Mouse (Mus musculus) natural killer cell, adult 2 months (primary cell): Measurements from ENCODE around the gene Irf2bpl.

Experiments
- DNase-seq, 2 experiments: peaks; one replicate each; pipeline ENCODE4 v3.0.0; 2022; ENCODE audit warnings: low spot score in 2 of 2

The Irf2bpl gene

DNA sequence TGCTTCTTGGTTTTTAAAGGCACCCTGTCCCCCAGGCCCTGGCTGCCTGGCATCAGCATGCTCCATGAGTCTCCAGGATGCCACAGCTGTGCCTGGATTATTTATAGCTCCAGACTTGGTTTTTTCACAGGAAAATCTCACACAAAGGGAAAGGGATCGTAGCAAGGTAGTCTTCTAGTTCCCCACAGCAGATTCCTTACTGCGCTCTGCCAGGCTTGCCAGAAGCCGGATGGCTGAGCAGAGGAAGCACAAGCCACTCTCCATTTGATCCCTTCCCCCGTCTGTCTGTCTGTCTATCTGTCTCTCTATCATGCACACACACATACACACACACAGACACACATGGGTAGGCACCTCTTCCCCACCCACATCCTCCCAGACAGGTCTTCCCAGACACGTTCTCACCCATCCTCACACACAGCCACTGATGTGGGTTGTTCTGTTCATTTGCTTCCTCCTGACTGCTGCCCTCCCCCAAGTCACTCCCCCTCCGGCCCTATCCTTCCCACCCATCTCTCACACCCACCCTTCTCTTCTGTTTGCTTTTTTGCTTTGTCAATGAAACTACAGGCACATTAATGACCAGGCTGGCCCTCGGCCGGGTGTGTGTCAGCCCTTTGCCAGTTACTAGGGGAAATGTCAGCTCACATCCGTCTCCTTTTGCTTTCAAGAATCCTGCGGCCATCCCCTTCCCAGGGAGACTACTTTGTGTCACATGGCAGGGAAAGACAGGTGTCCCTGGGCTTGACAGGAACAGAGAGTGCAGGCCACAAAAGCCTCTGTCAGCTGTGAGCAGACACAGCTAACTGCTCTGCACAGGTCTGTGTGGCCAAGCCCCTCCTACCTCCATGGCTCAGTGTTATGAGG lies 24.4 kb downstream of the Irf2bpl start:
- peak; percentile 61 to 68 for DNase-seq

GRCm38 (mm10) chr12:86858983-86859872 lies 25.4 kb downstream of the Irf2bpl start:
- peak in 1 of 2 experiments; percentile 33 for DNase-seq

- DNase-seq = no peak
Observed at GRCm38 (mm10) chr12:86858498-86858897, 26.1 kb downstream of the Irf2bpl start.

- DNase-seq = no peak
Observed at GRCm38 (mm10) chr12:86857290-86857689, 27.3 kb downstream of the Irf2bpl start.

GRCm38 (mm10) chr12:86855670-86856069 lies 28.9 kb downstream of the Irf2bpl start:
- DNase-seq = no peak

DNA sequence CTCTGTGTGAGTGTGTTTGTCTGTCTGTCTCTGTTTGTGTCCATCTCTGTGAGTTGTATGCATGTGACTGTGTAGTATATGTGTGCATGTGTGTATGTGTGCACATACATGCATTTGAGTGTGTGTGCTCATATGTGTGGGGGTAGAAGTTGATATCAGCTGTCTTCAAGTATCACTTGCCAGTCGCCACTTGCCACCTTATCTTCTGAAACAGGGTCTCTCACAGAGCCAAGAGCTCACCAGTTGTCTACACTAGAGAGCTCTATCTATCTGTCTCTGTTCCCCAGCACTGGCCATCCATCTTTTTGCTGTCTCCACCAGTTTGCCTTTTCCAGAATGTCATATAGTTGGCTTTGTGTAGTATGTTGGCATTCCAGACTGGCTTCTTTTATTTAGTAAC lies 31.1 kb downstream of the Irf2bpl start:
- DNase-seq = no peak

DNA sequence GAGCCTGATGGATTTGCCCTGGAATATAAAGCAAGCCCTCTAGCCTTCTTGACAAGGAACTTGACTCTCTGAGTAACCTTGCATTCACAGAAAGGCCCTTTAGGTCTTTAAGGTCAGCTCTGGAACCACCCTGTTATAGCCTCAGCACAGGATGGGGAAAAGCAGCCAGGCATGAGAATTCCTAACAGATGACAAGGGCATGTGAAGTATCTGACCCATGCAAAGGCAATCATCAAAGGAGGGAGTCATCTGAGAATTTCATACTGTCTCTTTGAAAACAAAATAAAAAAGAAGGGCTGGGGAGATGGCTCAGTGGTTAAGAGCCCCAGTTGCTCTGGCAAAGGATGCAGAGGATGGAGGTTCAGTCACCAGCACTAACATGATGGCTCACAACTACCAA lies 33.3 kb downstream of the Irf2bpl start:
- DNase-seq = no peak

GRCm38 (mm10) chr12:86850746-86851145 lies 33.9 kb downstream of the Irf2bpl start:
- DNase-seq = no peak

GRCm38 (mm10) chr12:86849945-86850626 lies 34.5 kb downstream of the Irf2bpl start:
- DNase-seq = no peak

GRCm38 (mm10) chr12:86842866-86843459 lies 41.6 kb downstream of the Irf2bpl start:
- DNase-seq = peak in 1 of 2 experiments; percentile 12

DNA sequence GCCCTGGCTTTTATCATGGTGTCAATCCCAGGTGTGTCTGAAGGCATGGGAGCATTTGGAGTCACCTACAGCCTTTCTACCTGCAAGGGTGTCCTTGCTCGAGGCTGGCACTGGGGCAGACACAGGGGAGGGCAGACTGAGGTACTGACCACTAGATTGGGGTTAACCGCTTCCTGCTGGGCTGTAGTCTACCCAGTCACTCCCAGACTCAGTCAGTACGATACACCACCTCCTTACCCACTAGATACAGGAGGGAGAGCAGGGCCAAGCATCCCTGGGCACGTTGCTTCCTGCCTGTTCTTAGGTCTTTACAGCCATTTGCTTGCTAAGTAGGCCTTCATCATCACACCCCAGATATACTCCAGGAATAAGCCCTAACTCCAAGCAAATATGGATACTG lies 44.1 kb downstream of the Irf2bpl start:
- peak; percentile 51 to 72 for DNase-seq

- DNase-seq = no peak
Observed at GRCm38 (mm10) chr12:86838181-86838580, 46.4 kb downstream of the Irf2bpl start.

GRCm38 (mm10) chr12:86836431-86837047 lies 48.1 kb downstream of the Irf2bpl start:
- DNase-seq = peak; percentile 94 to 96

DNA sequence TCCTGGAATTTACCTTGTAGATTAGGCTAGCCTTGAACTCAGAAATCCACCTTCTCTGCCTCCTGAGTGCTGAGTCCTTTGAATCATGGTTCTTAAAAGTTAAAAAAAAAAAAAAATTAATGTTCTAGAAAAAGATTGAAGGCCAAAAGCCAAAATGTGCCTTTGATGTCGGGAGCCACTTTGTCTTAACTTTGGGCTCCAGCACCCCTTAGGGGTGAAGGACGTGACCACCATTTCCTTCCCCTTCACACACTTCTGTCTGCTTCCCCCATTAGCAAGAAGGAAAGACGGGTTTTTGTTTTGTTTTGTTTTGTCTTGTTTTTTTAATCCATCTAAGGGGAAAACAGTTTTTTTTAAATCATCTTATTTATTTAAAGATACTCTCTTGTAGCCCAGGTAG lies 48.7 kb downstream of the Irf2bpl start:
- peak; percentile 58 to 64 for DNase-seq

DNA sequence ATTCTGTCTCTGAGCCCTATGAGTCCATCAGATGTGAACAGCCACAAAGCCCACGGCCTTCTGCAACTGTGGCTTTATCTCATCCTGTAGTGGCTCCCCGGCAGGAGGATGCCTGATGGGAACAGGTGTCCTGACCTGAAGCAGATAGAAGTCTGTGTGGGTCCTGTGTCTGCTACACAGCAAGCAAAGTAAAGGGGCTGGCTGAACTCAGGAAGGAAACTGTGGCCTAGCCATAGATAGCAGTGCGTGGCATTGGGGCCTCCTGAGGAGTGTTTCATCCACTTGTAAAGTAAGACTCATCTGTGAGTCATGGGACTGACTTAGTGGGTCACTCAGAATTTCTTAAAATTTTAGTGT lies 50.2 kb downstream of the Irf2bpl start:
- peak; percentile 84 to 89 for DNase-seq

GRCm38 (mm10) chr12:86833711-86834415 lies 50.7 kb downstream of the Irf2bpl start:
- peak; percentile 94 to 97 for DNase-seq

DNA sequence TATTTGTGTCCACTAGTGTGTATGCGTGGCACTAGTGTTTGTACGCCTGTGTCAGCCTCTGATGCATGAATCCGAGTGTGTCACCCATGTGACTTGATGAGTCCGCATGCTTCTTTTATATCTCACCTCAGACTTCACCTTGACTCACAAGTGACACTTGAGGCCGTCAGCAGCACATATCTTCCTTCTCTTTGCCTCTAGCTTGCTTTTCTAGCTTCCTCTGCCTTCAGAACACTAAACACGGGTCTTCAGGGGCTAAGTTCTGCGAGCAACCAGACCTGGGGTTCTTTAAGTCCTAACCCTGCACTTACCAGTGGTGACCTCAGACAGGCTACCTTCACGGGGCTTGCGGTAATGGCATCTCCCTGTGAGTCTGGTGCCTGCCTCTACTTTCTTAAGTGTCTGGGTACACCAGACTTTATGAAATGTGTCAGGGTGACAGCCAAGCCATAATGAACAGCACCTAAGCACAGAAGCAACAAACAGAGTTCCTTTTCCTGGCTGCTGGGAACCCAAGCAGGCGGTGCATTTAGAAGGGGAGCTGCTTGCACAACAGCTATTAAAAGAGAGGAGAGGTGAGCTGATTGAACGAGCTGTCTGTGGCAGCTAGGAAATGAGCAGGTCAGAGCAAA lies 51.9 kb downstream of the Irf2bpl start:
- DNase-seq = peak; percentile 78 to 81

GRCm38 (mm10) chr12:86831591-86832550 lies 52.7 kb downstream of the Irf2bpl start:
- DNase-seq = no peak
